Mouse (Mus musculus): ENCODE measurements around the gene Poc1b. TPM values are rescaled to one million over a fixed set of nuclear protein-coding genes. Genes with fewer than 3 reads are reported as not detected.

The Poc1b gene
- polyA plus RNA-seq, 1 experiment from 2014 or later: 20.4 TPM

DNA sequence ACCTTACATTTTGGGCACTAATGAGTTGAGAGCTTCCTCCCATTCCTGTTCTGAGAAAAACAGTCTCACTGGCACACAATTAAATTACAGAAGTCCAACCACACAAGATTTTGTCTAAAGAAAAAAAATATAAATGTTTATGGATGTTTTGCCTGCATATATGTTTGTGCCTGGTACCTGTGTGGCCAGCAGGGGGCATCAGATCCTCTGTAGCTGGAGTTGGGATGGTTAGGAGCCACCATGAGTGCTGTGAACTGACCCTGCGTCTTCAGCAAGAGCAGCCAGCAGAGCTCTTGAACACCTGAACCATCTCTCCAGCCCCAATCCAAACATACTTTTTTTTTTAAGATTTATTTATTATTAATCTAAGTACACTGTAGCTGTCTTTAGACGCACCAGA is 71.3 kb downstream of the Poc1b start:
- Histone ChIP-seq H3K9ac (no peak overlapping the region), H3K27ac (no peak overlapping the region), H3K4me2 (no peak overlapping the region), H3K27me3 (no peaks in the 10 kb centered on the region), H3K36me3 (no peaks in the 10 kb centered on the region), H3K4me3 (no peak overlapping the region), H3K4me1 (peaks cover under 1% of the 10 kb centered on the region; the same call in 1 of the 2 replicates), H3K9me3 (no peaks in the 10 kb centered on the region)
- WGBS: 93% methylated on average over 2 of the region's 2 CpGs
- no peak for ATAC-seq (ENCODE audit: insufficient number of reproducible peaks, insufficient read depth, low FRiP score, low TSS enrichment, low read depth)

DNA sequence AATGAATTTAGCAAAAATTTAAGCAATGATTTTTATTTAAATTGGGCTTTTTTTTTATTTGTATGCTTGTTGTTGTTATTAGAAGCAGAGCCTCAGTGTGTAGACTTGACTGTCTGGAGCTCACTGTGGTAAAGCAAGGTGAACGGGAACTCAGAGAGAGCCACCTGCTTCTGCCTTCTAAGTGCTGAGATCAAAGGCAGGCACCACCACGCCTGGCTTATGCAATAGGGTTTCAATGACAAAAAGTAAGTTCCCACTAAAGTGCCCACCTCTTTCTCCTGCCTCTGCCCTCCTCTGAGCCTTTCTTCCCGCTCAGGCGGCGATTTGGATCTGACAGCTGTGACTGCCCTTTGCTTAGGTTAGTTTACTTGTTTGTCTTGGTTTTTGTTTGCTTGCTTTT is 72.3 kb downstream of the Poc1b start:
- H3K9ac ChIP-seq: no peak overlapping the region
- H3K4me2 ChIP-seq: no peak overlapping the region
- H3K4me1 ChIP-seq: no peaks in the 10 kb centered on the region
- no peaks in the 10 kb centered on the region for H3K36me3 ChIP-seq
- H3K4me3 ChIP-seq: no peak overlapping the region
- H3K9me3 ChIP-seq: no peaks in the 10 kb centered on the region
- no peak overlapping the region for H3K27ac ChIP-seq
- no peak for ATAC-seq (ENCODE audit: insufficient number of reproducible peaks, insufficient read depth, low FRiP score, low TSS enrichment, low read depth)
- 92% methylated on average over 5 of the region's 5 CpGs for WGBS
- no peaks in the 10 kb centered on the region for H3K27me3 ChIP-seq

DNA sequence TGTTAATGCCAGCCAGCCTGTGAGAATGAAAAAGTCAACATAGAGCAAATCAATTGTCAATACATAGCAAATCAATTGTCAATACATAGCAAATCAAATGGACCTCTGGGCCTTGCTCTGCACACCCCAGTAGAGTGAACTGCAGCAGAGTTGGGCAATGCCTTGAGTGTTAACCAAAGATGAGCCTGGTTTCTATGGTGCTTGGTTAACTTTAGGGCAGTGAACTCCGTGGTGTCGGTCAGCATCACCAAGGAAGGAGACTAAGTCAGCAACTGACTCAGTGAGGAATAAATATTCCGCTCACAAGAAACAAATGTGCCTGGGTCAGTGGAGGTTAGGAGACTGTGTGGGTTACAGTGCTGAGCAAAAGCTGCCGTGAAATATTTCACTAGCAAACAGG is 72.7 kb downstream of the Poc1b start:
- WGBS: 89% methylated on average over 4 of the region's 4 CpGs
- H3K27ac ChIP-seq: no peak overlapping the region
- no peaks in the 10 kb centered on the region for H3K4me1 ChIP-seq
- H3K4me3 ChIP-seq: no peak overlapping the region
- H3K4me2 ChIP-seq: no peak overlapping the region
- ATAC-seq (ENCODE audit: insufficient number of reproducible peaks, insufficient read depth, low FRiP score, low TSS enrichment, low read depth): no peak
- H3K27me3 ChIP-seq: no peaks in the 10 kb centered on the region
- no peaks in the 10 kb centered on the region for H3K9me3 ChIP-seq
- H3K36me3 ChIP-seq: no peaks in the 10 kb centered on the region
- H3K9ac ChIP-seq: no peak overlapping the region

DNA sequence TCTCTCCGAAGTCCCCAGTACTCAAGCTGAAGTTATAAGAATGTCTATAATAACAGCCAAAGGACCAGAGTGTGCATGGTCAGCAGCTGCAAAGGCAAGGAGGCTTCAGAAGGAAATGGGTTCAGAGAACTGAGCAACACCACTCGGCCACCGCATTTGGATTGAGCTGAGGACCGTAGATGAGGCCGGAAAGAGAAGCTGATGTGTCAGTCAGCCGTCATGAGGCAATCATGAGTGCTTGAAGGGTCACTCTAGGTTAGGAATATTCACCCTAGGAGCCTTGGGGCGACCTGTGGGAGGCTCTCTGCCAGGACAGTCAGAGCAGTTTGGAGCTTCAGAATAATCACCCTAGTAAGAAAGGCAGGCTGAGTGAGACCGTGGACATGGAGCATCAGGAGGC is 74.7 kb downstream of the Poc1b start:
- 82% methylated on average over 8 of the region's 8 CpGs for WGBS
- H3K27me3 ChIP-seq: no peaks in the 10 kb centered on the region

DNA sequence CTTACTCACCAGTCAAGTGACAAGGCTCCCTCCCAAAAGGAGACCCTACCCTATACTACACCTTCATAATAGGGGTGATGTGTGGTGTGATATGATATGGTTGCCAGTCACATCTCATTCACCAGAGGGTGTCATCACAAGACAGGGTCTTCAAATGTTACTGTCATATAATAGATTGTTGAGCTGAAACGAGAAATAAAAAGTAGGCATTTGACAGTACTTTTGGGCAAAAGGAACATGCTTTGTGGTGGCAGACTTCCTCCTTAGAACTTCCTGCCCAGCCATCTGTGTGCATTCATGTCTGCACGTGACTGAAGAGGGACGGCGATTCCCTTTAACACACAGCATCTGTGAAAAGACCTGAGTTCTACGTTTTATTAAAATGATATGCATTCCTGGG is 75.3 kb downstream of the Poc1b start:
- Histone ChIP-seq H3K27me3 (no peaks in the 10 kb centered on the region), H3K27ac (no peak overlapping the region), H3K4me3 (no peak overlapping the region), H3K36me3 (no peaks in the 10 kb centered on the region), H3K9ac (no peak overlapping the region), H3K4me1 (no peaks in the 10 kb centered on the region), H3K4me2 (no peak overlapping the region), H3K9me3 (no peaks in the 10 kb centered on the region)
- 60% methylated on average over 5 of the region's 5 CpGs for WGBS
- no peak for ATAC-seq (ENCODE audit: insufficient number of reproducible peaks, insufficient read depth, low FRiP score, low TSS enrichment, low read depth)

More for the DNA sequence above, 74.7 kb downstream of the Poc1b start:
- ATAC-seq (ENCODE audit: insufficient number of reproducible peaks, insufficient read depth, low FRiP score, low TSS enrichment, low read depth): no peak
- no peak overlapping the region for H3K27ac ChIP-seq
- no peak overlapping the region for H3K4me2 ChIP-seq
- no peaks in the 10 kb centered on the region for H3K9me3 ChIP-seq
- no peak overlapping the region for H3K9ac ChIP-seq
- no peak overlapping the region for H3K4me3 ChIP-seq
- no peaks in the 10 kb centered on the region for H3K36me3 ChIP-seq
- no peaks in the 10 kb centered on the region for H3K4me1 ChIP-seq

DNA sequence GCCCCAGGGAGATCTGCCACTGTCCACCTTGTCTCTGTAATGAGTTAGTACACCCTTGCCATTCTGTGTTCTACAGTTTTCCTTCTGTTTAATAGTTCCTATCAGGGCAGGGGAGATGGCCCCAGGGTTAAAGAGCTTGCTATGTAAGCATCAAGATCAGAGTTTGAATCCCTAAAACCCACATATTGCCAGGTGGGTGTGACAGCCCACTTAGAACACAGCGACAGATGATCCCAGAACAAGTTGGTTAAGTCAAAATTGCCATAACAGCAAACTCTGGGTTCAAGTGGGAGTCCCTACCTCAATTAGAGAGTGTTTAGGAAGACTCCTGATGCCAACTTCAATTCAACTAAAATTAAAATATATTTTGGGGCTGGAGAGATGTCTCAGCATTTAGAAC is 81.3 kb downstream of the Poc1b start:
- Histone ChIP-seq H3K4me2 (no peak overlapping the region), H3K27me3 (no peaks in the 10 kb centered on the region), H3K9me3 (no peaks in the 10 kb centered on the region), H3K9ac (no peak overlapping the region), H3K4me1 (no peaks in the 10 kb centered on the region), H3K36me3 (no peaks in the 10 kb centered on the region), H3K4me3 (no peak overlapping the region), H3K27ac (no peak overlapping the region)
- 89% methylated on average over 1 of the region's 1 CpGs for WGBS
- ATAC-seq (ENCODE audit: insufficient number of reproducible peaks, insufficient read depth, low FRiP score, low TSS enrichment, low read depth): no peak

DNA sequence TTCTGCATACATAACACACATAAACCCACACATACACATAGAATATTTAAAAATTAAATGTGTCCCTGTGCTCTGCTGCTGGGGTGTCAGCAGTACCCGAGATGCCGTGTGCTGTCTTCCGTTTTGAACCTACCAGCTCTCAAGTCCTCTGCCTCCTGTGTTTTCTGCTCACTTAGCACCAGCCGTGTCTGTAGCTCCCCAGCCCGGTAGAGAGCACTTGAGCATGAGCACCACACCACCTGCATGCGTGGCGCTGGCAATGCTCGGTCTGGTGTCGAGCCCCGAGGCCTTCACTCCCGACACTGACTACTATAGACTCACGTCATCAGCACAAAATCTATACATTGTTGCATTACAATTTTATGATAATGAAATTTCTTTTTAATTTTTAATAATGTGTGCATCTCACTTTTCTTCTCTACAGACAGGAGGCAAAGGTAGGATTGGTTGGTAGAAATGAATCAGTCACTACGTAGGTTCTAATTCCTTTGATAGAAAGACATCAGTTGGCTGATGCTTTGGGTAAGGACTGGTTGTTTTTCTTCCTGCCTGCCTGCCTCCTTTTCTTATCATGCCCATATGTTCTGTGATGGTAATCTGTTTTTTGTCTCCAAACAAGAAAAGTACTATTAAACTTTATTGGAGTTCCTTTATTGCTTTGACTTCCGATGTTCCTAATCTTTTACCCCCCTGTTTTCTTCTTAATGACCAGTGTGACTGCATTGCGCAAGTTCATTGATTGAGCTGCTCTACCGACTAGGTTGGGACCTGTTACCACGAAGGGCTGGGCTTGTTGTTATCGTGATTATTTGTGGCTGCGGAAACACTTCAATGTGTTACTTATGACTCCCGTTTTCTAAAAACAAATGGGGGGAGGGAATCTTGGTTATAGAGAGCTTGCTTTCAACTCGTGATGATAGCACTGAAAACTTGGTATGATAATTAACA is 82.1 kb downstream of the Poc1b start:
- Histone ChIP-seq H3K27me3 (no peaks in the 10 kb centered on the region), H3K4me2 (no peak overlapping the region), H3K9me3 (no peaks in the 10 kb centered on the region), H3K4me1 (no peaks in the 10 kb centered on the region), H3K4me3 (no peak overlapping the region), H3K27ac (no peak overlapping the region), H3K36me3 (no peaks in the 10 kb centered on the region), H3K9ac (no peak overlapping the region)
- ATAC-seq (ENCODE audit: insufficient number of reproducible peaks, insufficient read depth, low FRiP score, low TSS enrichment, low read depth): no peak
- WGBS: 91% methylated on average over 21 of the region's 21 CpGs

DNA sequence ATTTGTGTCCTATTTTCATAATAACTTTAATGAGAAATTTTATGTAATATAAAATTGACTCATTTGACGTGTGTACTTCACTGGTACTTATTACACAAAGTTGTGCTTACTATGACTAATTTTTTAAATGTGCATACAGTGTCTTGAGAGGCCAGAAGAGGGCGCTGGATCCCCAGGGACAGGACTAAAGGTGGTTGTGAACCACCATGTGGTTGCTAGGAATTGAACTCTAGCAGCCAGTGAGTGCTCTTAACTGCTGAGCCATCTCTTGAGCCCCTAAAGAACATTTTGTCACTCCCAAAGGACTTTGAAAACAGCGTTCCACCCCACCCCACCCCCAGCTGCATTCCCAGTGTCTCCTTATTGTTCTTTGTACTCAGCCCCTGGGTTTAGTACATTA is 84.0 kb downstream of the Poc1b start:
- no peak overlapping the region for H3K27ac ChIP-seq
- H3K4me2 ChIP-seq: no peak overlapping the region
- H3K4me1 ChIP-seq: no peaks in the 10 kb centered on the region
- H3K4me3 ChIP-seq: no peak overlapping the region
- no peak for ATAC-seq (ENCODE audit: insufficient number of reproducible peaks, insufficient read depth, low FRiP score, low TSS enrichment, low read depth)
- WGBS: 35% methylated on average over 3 of the region's 3 CpGs
- H3K9ac ChIP-seq: no peak overlapping the region
- H3K9me3 ChIP-seq: no peaks in the 10 kb centered on the region
- H3K27me3 ChIP-seq: no peaks in the 10 kb centered on the region
- H3K36me3 ChIP-seq: no peaks in the 10 kb centered on the region

DNA sequence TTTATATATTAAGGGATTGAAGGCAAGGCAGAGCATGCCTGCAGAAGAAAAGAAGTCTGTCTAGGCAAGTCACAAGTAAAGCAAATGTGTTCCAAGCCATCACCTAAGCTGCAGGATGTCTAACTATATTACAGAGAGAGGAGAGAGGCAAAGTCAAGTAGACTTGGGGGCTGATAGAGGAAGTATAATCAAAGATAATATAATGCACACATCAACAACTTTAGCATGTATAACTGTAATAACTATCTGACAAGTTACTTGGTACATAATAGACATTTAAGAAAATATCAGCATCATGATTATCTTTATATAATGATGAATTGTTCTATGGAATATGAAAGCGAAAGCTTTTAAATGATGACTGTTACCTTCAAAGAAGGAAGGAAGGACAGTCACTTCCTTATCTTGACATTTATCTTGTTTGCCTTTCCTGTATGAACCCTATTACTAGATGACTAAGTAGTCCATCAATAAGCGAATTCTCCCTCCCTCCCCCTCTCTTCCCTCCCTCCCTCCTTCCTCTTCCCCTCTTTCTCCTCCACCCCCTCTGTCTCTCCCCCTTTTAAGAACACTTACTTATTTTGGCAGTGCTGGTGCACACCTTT is 87.7 kb downstream of the Poc1b start:
- 77% methylated on average over 2 of the region's 2 CpGs for WGBS
- Histone ChIP-seq H3K9me3 (no peaks in the 10 kb centered on the region), H3K4me3 (no peak overlapping the region), H3K36me3 (0 out of 2 replicates have a peak, but pooled peaks cover 3% of the 10 kb centered on the region), H3K9ac (no peak overlapping the region), H3K4me2 (no peak overlapping the region), H3K4me1 (peaks cover 11% of the 10 kb centered on the region), H3K27ac (no peak overlapping the region), H3K27me3 (no peaks in the 10 kb centered on the region)
- no peak for ATAC-seq (ENCODE audit: insufficient number of reproducible peaks, insufficient read depth, low FRiP score, low TSS enrichment, low read depth)

DNA sequence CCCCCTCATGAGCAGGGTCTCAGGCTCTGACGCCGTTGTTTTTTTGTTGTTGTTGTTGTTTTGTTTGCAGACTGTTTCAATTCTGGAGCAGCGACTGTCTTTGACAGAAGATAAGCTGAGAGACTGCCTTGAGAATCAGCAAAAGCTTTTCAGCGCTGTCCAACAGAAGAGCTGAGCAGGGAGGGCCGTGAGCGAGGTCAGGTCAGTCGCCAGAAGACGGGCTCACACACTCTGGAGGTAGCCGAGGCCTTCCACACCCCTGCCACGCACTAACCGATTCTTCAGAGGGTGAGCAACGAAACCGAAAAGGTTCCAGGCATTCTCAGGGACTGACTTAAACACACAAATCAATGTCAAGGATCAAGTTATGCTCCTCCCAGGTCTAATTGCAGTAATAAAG is 89.7 kb downstream of the Poc1b start:
- Histone ChIP-seq H3K4me2 (no peak overlapping the region), H3K9ac (no peak overlapping the region), H3K9me3 (no peaks in the 10 kb centered on the region), H3K4me1 (peaks cover 12% of the 10 kb centered on the region), H3K27ac (no peak overlapping the region), H3K27me3 (no peaks in the 10 kb centered on the region), H3K4me3 (no peak overlapping the region), H3K36me3 (0 out of 2 replicates have a peak, but pooled peaks cover 3% of the 10 kb centered on the region)
- ATAC-seq (ENCODE audit: insufficient number of reproducible peaks, insufficient read depth, low FRiP score, low TSS enrichment, low read depth): no peak
- 57% methylated on average over 13 of the region's 13 CpGs for WGBS

DNA sequence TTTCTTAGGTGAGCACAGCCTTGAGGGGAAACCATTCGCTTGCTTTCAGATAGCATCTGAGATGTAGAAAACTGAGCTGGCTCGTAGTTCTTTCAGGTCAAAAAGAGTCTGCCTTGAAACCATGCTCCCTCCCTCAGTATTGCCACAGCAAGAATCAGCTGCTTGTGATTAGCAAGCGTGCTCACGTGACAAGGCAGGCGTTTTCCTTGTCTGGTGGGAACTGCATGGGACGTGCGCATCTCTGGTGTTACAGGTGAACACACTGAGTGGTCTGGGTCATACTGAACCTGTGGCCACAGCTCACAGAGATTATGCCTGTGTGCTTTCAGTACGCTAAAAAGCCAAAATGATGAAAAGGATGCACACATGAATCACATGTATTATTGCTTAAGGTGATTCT is 90.3 kb downstream of the Poc1b start:
- Histone ChIP-seq H3K36me3 (0 out of 2 replicates have a peak, but pooled peaks cover 3% of the 10 kb centered on the region), H3K4me2 (no peak overlapping the region), H3K9ac (no peak overlapping the region), H3K27ac (no peak overlapping the region), H3K27me3 (no peaks in the 10 kb centered on the region), H3K9me3 (no peaks in the 10 kb centered on the region), H3K4me3 (no peak overlapping the region), H3K4me1 (peaks cover 12% of the 10 kb centered on the region)
- 26% methylated on average over 8 of the region's 8 CpGs for WGBS
- ATAC-seq (ENCODE audit: insufficient number of reproducible peaks, insufficient read depth, low FRiP score, low TSS enrichment, low read depth): no peak

All from embryonic facial prominence, embryonic 13.5 days (tissue).